Mouse (Mus musculus) ovary, adult 10 weeks (tissue): ENCODE data around the gene Myh1. TPM values are rescaled to one million over a fixed set of nuclear protein-coding genes. Genes with fewer than 3 reads are reported as not detected.

Experiments used
- polyA plus RNA-seq: library from polyadenylated mRNA; stranded (reverse); fragments of 350-450 nt; fragmentation: Illumina TruSeq; extraction: RNeasy Lipid Tissue Mini Kit (QIAGEN cat#74804); gene quantifications from one replicate; pipeline ENCODE4 v1.2.3, GENCODE M21; 2014

Gene Myh1
- polyA plus RNA-seq, result 0.06 TPM

DNA sequence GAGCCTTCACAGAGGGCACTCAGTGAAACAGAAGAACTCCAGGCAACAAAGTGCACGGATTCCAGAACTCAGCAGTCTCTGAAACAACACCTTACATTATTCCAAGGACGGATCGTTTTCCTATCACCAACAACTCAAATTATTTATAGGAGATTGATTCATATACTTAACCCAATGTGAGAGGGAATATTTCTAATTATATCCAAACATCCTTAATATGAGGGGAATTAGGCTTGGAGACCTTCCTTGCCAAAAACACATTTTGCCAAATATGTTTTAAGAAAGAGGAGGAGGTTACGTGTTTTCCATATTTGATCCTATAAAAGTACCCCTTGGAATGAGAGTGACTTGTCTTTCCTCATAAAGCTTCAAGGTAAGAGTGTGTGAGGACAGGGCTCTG is at the start of gene Myh1:
Gene Myh1 (plus strand): TSS at position 301 of the 400 bp plus-strand sequence.

DNA sequence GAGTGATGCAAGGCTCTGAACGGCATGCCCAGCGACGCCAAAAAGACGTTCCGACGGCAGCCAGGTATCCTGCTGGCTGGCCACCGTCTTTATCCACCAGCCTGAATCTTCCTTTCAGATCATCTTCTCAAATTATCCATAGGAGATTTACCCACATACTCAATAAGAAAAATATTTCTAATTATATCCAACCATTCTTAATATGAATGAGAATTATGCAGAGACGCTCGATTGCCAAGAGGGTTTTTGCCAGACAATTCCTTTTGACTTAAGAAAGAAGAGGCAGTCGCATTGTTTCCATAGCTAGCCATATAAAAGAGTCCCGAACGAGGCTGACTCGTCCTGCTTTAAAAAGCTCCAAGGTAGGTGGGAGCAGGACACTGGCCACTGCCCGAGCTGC is 29.1 kb upstream of the Myh1 start, which contains the start of gene Myh2:
Gene Myh2 (plus strand): TSS at position 301 of the 400 bp plus-strand sequence.

DNA sequence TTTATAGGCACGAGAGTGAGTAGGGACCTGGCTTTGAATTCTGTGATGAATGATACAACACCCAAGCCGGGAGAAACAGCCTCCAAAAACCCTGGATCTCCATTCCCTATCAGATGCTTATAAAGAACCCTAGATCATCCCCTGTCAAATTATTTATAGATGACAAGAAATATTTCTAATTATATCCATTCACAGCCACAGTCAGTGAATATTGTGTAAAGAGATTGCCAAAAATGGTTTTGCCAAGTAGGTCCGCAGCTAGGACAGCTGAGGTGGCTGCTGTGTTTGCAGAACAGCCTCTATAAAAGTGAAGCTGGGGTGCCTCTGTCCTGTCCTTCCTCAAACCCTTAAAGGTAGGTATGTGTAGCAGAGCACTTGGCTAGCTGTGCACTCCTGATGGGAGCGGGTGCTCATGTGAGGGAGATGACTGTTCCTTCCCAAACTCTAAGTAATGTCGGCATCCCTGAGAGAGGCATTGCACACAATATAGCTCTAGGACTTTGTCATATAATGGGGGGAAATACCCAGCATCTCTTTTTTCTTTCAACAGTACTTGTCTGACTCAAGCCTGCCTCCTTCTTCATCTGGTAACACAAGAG is 37.7 kb downstream of the Myh1 start, which contains the start of gene Myh4:
Gene Myh4 (plus strand): TSS at position 549 of the 599 bp plus-strand sequence.

Other genes with a start within 250 kb of the Myh1 start
- not detected for gene Tmem238l, start 243.4 kb upstream of the Myh1 start, polyA plus RNA-seq
- 13.4 TPM for gene Tmem220, start 174.9 kb upstream of the Myh1 start, polyA plus RNA-seq
- gene Adprm, start 147.5 kb upstream of the Myh1 start, polyA plus RNA-seq, result 38.3 TPM
- gene Sco1, start 147.4 kb upstream of the Myh1 start, polyA plus RNA-seq, result 36.9 TPM
- gene Myh3, start 121.8 kb upstream of the Myh1 start, polyA plus RNA-seq, result not detected
- gene Myh2, start 29.0 kb upstream of the Myh1 start, polyA plus RNA-seq, result not detected
- not detected for gene Myh4, start 38.0 kb downstream of the Myh1 start, polyA plus RNA-seq
- gene Myh8, start 77.1 kb downstream of the Myh1 start, polyA plus RNA-seq, result not detected
- not detected for gene Myh13, start 121.6 kb downstream of the Myh1 start, polyA plus RNA-seq